22 mouse cellular contexts compared by ENCODE assay signal in genomic region chr7:79888603-79889002, GRCm38 (mm10). TPM values are rescaled to one million over a fixed set of nuclear protein-coding genes. Genes with fewer than 3 reads are reported as not detected.
A peak's percentile ranks its signal among the peaks of the same experiment; 100 is the strongest.
DNase-seq lines count a peak whose midpoint lies in the region; ATAC-seq and TF ChIP-seq lines count a peak whose summit lies in the region.
"Had no signal": no experiment of that assay in that cellular context is flagged by ENCODE, and none has a peak within 500 bp of the region (broad histone marks: within the 10 kb centered on the region; RNA-seq: fewer than 3 reads in every experiment).

No protein-coding gene starts in this region.

- no peaks in the 10 kb centered on the region for H3K9me3 ChIP-seq in kidney, embryonic 15.5 days (replicated peaks)
- no peaks in the 10 kb centered on the region for H3K9me3 ChIP-seq in lung, embryonic 16.5 days (ENCODE audit: control insufficient read depth, low read length)
- H3K9me3 ChIP-seq in lung, postnatal 0 days (ENCODE audit: low read length), result no peaks in the 10 kb centered on the region
- no peaks in the 10 kb centered on the region for H3K9me3 ChIP-seq in stomach, postnatal 0 days (ENCODE audit: control insufficient read depth, low read length)
- H3K9me3 ChIP-seq: embryonic facial prominence, embryonic 10.5 days; hindbrain, embryonic 12.5 days; limb, embryonic 12.5 days; neural tube, embryonic 12.5 days had no signal

- DNase-seq in kidney, adult 9 months, result no peak
- no peak for DNase-seq in lung, postnatal 14 days
- peak; percentile 40 for DNase-seq in lung, postnatal 0 days (ENCODE audit: low spot score)
- DNase-seq in stomach, postnatal 0 days (ENCODE audit: low spot score), result peak; percentile 86
- no peak for DNase-seq in heart, adult 2 months
- DNase-seq: cerebellum, adult 11 months; cerebellum, adult 9-11 months; gastrocnemius, postnatal 25 days; kidney, postnatal 25 days; liver, postnatal 0 days; midbrain, embryonic 14.5 days; thymus, postnatal 14 days had no signal

- TF ChIP-seq EP300 in lung, postnatal 0 days (IDR thresholded peaks at IDR 0.05), result no peak
- no peak for TF ChIP-seq EP300 in stomach, postnatal 0 days (optimal IDR thresholded peaks at IDR 0.05)
- no peak for TF ChIP-seq EP300 in heart, adult 2 months (IDR thresholded peaks at IDR 0.05; ENCODE audit: insufficient read depth, low read depth, low read length)

- ATAC-seq in kidney, embryonic 15.5 days (replicated peaks; ENCODE audit: low FRiP score), result no peak
- ATAC-seq in lung, embryonic 16.5 days (ENCODE audit: low read depth), result peak; percentile 80
- ATAC-seq in lung, postnatal 0 days, result peak; percentile 78
- peak; percentile 94 for ATAC-seq in stomach, postnatal 0 days (ENCODE audit: low FRiP score, low TSS enrichment)
- ATAC-seq: CD4-positive, CD25-positive, alpha-beta regulatory T cell, adult 4 months; liver, postnatal 0 days had no signal

- TF ChIP-seq CTCF in lung, postnatal 0 days (IDR thresholded peaks at IDR 0.05), result no peak
- TF ChIP-seq CTCF in stomach, postnatal 0 days (IDR thresholded peaks at IDR 0.05; ENCODE audit: low read depth), result no peak
- TF ChIP-seq CTCF in heart, adult 2 months (IDR thresholded peaks at IDR 0.05), result no peak

- no peaks in the 10 kb centered on the region for H3K27me3 ChIP-seq in kidney, embryonic 15.5 days
- no peaks in the 10 kb centered on the region for H3K27me3 ChIP-seq in lung, embryonic 16.5 days (ENCODE audit: control insufficient read depth, insufficient read depth, low read depth, low read length)
- H3K27me3 ChIP-seq in lung, postnatal 0 days (replicated peaks; ENCODE audit: insufficient read depth, low read length), result no peaks in the 10 kb centered on the region
- H3K27me3 ChIP-seq in stomach, postnatal 0 days (ENCODE audit: control insufficient read depth, insufficient read depth, low read length), result no peaks in the 10 kb centered on the region
- H3K27me3 ChIP-seq in heart, adult 2 months (ENCODE audit: control insufficient read depth, insufficient read depth, low read length), result no peaks in the 10 kb centered on the region
- H3K27me3 ChIP-seq: hindbrain, embryonic 12.5 days; limb, embryonic 12.5 days; neural tube, embryonic 12.5 days had no signal

- H3K79me2 ChIP-seq in heart, adult 2 months (replicated peaks; ENCODE audit: control insufficient read depth, insufficient read depth, low read length), result no peaks in the 10 kb centered on the region

- no peak overlapping the region for H3K4me3 ChIP-seq in kidney, embryonic 15.5 days (replicated peaks)
- no peak overlapping the region for H3K4me3 ChIP-seq in lung, embryonic 16.5 days (ENCODE audit: low read length)
- no peak overlapping the region for H3K4me3 ChIP-seq in lung, postnatal 0 days (ENCODE audit: low read depth, low read length)
- no peak overlapping the region for H3K4me3 ChIP-seq in stomach, postnatal 0 days (ENCODE audit: low read depth, low read length)
- no peak overlapping the region for H3K4me3 ChIP-seq in heart, adult 2 months
- H3K4me3 ChIP-seq: embryonic facial prominence, embryonic 10.5 days; hindbrain, embryonic 12.5 days; layer of hippocampus, adult 2 months; limb, embryonic 12.5 days; neural tube, embryonic 12.5 days had no signal

- H3K4me1 ChIP-seq in kidney, embryonic 15.5 days, result peaks cover 44% of the 10 kb centered on the region
- H3K4me1 ChIP-seq in lung, embryonic 16.5 days (replicated peaks; ENCODE audit: control insufficient read depth, insufficient read depth, low read length), result peaks cover 2% of the 10 kb centered on the region; the same call in 1 of the 2 replicates
- H3K4me1 ChIP-seq in lung, postnatal 0 days (ENCODE audit: insufficient read depth, low read depth, low read length), result no peaks in the 10 kb centered on the region
- no peaks in the 10 kb centered on the region for H3K4me1 ChIP-seq in stomach, postnatal 0 days (replicated peaks; ENCODE audit: control insufficient read depth, insufficient read depth)
- no peaks in the 10 kb centered on the region; the same call in 1 of the 2 replicates for H3K4me1 ChIP-seq in heart, adult 2 months (ENCODE audit: control insufficient read depth, insufficient read depth, low read length)
- H3K4me1 ChIP-seq: embryonic facial prominence, embryonic 10.5 days; hindbrain, embryonic 12.5 days; limb, embryonic 12.5 days; neural tube, embryonic 12.5 days had no signal

- H3K27ac ChIP-seq in kidney, embryonic 15.5 days, result peak overlapping the region; percentile 77
- H3K27ac ChIP-seq in lung, embryonic 16.5 days (ENCODE audit: low read length), result peak overlapping the region; percentile 41
- H3K27ac ChIP-seq in lung, postnatal 0 days (ENCODE audit: low read length), result 0 out of 2 replicates have a peak overlapping the region, but pooled peaks have one; percentile 38
- H3K27ac ChIP-seq in stomach, postnatal 0 days (replicated peaks), result 0 out of 2 replicates have a peak overlapping the region, but pooled peaks have one; percentile 35
- no peak overlapping the region for H3K27ac ChIP-seq in heart, adult 2 months
- H3K27ac ChIP-seq: embryonic facial prominence, embryonic 10.5 days; hindbrain, embryonic 12.5 days; layer of hippocampus, adult 2 months; limb, embryonic 12.5 days; neural tube, embryonic 12.5 days had no signal

- WGBS in kidney, embryonic 15.5 days, result 82% methylated on average over 9 of the region's 9 CpGs
- WGBS in lung, embryonic 16.5 days, result 52% methylated on average over 9 of the region's 9 CpGs
- WGBS in lung, postnatal 0 days, result 60% methylated on average over 9 of the region's 9 CpGs
- WGBS in stomach, postnatal 0 days, result 63% methylated on average over 9 of the region's 9 CpGs
- 94% methylated on average over 9 of the region's 9 CpGs for WGBS in heart, adult 2 months

- H3K4me2 ChIP-seq in kidney, embryonic 15.5 days, result no peak overlapping the region
- H3K4me2 ChIP-seq in lung, embryonic 16.5 days (ENCODE audit: low read depth, low read length), result peak overlapping the region; percentile 28
- no peak overlapping the region for H3K4me2 ChIP-seq in lung, postnatal 0 days (replicated peaks; ENCODE audit: low read depth, low read length)
- H3K4me2 ChIP-seq in stomach, postnatal 0 days (replicated peaks; ENCODE audit: low read depth), result no peak overlapping the region
- H3K4me2 ChIP-seq: hindbrain, embryonic 12.5 days; limb, embryonic 12.5 days; liver, embryonic 11.5 days; neural tube, embryonic 12.5 days had no signal

- H3K36me3 ChIP-seq in kidney, embryonic 15.5 days, result peaks cover 23% of the 10 kb centered on the region
- H3K36me3 ChIP-seq in lung, embryonic 16.5 days (ENCODE audit: control insufficient read depth, insufficient read depth, low read length), result no peaks in the 10 kb centered on the region; the same call in 1 of the 2 replicates
- no peaks in the 10 kb centered on the region for H3K36me3 ChIP-seq in lung, postnatal 0 days (ENCODE audit: insufficient read depth, low read length)
- H3K36me3 ChIP-seq in stomach, postnatal 0 days (ENCODE audit: control insufficient read depth, insufficient read depth, low read length), result no peaks in the 10 kb centered on the region
- no peaks in the 10 kb centered on the region for H3K36me3 ChIP-seq in heart, adult 2 months (ENCODE audit: control insufficient read depth, insufficient read depth, low read length)

- no peak for TF ChIP-seq POLR2A in heart, adult 2 months (IDR thresholded peaks at IDR 0.05; ENCODE audit: insufficient read depth, low read depth, low read length)

- intact Hi-C loops in heart, adult 2 months (cut with DNase I), result no loop called here

- no peak overlapping the region for H3K9ac ChIP-seq in kidney, embryonic 15.5 days
- no peak overlapping the region for H3K9ac ChIP-seq in lung, embryonic 16.5 days (ENCODE audit: low read length)
- H3K9ac ChIP-seq in lung, postnatal 0 days (replicated peaks; ENCODE audit: low read depth), result no peak overlapping the region
- H3K9ac ChIP-seq in stomach, postnatal 0 days (ENCODE audit: low read length), result no peak overlapping the region
- H3K9ac ChIP-seq in heart, adult 2 months (ENCODE audit: low read depth, low read length), result no peak overlapping the region
- H3K9ac ChIP-seq: hindbrain, embryonic 12.5 days; limb, embryonic 12.5 days; liver, postnatal 0 days; neural tube, embryonic 12.5 days had no signal

RNA-seq across cellular contexts. Expression of gene Anpep, which starts 27.7 kb away (rescaled TPM):
- 72.4 and 81.7 TPM in 2 replicates for polyA plus RNA-seq in kidney, embryonic 15.5 days (2015; fragmentation: Nextera tagmentation; extraction: Ambion mirVana)
- 7.4 and 9.7 TPM in 2 replicates for polyA plus RNA-seq in lung, embryonic 16.5 days (2015; fragmentation: Nextera tagmentation; extraction: Ambion mirVana)
- 11.6 TPM in 2 replicates for polyA plus RNA-seq in lung, postnatal 0 days (2015; fragmentation: Nextera tagmentation; extraction: Ambion mirVana)
- 31.4 and 36.8 TPM in 2 replicates for polyA plus RNA-seq in stomach, postnatal 0 days (2015; fragmentation: Nextera tagmentation; extraction: Ambion mirVana)
- 10 to 100 TPM in 1 of 2 experiments, 1 to 10 TPM in 1; 8.4 to 12.9 TPM for total RNA-seq in heart, adult 2 months (2021)
- 18.5 and 30.6 TPM in 2 replicates for polyA plus RNA-seq in heart, adult 2 months (2012; rRNA removed)
- total RNA-seq: megakaryocyte-erythroid progenitor cell, adult 5-6 weeks had no signal

RNA-seq across cellular contexts. Expression of gene Ap3s2, which starts 31.8 kb away (rescaled TPM):
- polyA plus RNA-seq in kidney, embryonic 15.5 days (2015; fragmentation: Nextera tagmentation; extraction: Ambion mirVana), result 36.6 and 43.2 TPM in 2 replicates
- 22.3 and 25.8 TPM in 2 replicates for polyA plus RNA-seq in lung, embryonic 16.5 days (2015; fragmentation: Nextera tagmentation; extraction: Ambion mirVana)
- 11.8 and 12.0 TPM in 2 replicates for polyA plus RNA-seq in lung, postnatal 0 days (2015; fragmentation: Nextera tagmentation; extraction: Ambion mirVana)
- polyA plus RNA-seq in stomach, postnatal 0 days (2015; fragmentation: Nextera tagmentation; extraction: Ambion mirVana), result 17.7 and 17.8 TPM in 2 replicates
- total RNA-seq in heart, adult 2 months (2021), result 10 to 100 TPM; 19.4 to 21.9 TPM
- polyA plus RNA-seq in heart, adult 2 months (2012; rRNA removed), result 13.1 and 19.4 TPM in 2 replicates

RNA-seq across cellular contexts. Expression of gene Arpin, which starts 46.6 kb away (rescaled TPM):
- 30.5 and 30.7 TPM in 2 replicates for polyA plus RNA-seq in kidney, embryonic 15.5 days (2015; fragmentation: Nextera tagmentation; extraction: Ambion mirVana)
- 27.7 and 28.4 TPM in 2 replicates for polyA plus RNA-seq in lung, embryonic 16.5 days (2015; fragmentation: Nextera tagmentation; extraction: Ambion mirVana)
- 22.6 and 25.1 TPM in 2 replicates for polyA plus RNA-seq in lung, postnatal 0 days (2015; fragmentation: Nextera tagmentation; extraction: Ambion mirVana)
- 34.3 and 34.9 TPM in 2 replicates for polyA plus RNA-seq in stomach, postnatal 0 days (2015; fragmentation: Nextera tagmentation; extraction: Ambion mirVana)
- 10 to 100 TPM in 1 of 2 experiments, 1 to 10 TPM in 1; 9.9 to 10.6 TPM for total RNA-seq in heart, adult 2 months (2021)
- polyA plus RNA-seq in heart, adult 2 months (2012; rRNA removed), result 8.9 and 13.9 TPM in 2 replicates
- polyA plus RNA-seq: CD4-positive, CD25-positive, alpha-beta regulatory T cell, adult 4 months had no signal

Comparison
In these comparisons a context has a peak if more than half of its experiments do, and no peak if none do; other contexts are left out.
1. DNase-seq: peak in lung, postnatal 0 days (single experiment) and stomach, postnatal 0 days (single experiment); none in kidney, adult 9 months (single experiment), lung, postnatal 14 days (single experiment) and heart, adult 2 months (0 of 2).